Mouse (Mus musculus): ENCODE measurements around the gene Xrcc4. TPM values are rescaled to one million over a fixed set of nuclear protein-coding genes. Genes with fewer than 3 reads are reported as not detected.

Gene Xrcc4
- polyA plus RNA-seq, 1 experiment from 2014 or later: 15.4 TPM

DNA sequence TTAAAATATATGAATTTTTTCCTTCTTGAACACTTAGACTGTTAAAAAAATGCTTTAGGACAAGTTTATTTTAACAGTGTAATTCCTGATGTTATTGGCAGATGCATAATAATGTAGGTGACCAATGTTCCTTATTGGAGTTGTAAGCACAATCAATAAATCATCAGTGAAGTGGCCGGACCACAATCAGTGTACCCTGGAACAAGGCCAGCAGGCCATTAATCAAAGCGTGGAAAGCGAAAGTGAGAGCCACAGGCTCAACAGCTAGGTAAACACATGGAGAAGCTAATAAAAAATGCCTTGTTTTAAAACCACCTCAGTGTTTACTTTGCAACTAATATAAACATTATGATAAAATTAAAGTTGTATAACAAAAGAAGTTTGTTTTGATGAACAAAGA lies 159.9 kb downstream of the Xrcc4 start:
- Histone ChIP-seq H3K4me1 (no peaks in the 10 kb centered on the region), H3K27ac (no peak overlapping the region), H3K36me3 (0 out of 2 replicates have a peak, but pooled peaks cover 3% of the 10 kb centered on the region), H3K9ac (no peak overlapping the region), H3K4me3 (no peak overlapping the region), H3K27me3 (no peaks in the 10 kb centered on the region), H3K9me3 (no peaks in the 10 kb centered on the region), H3K4me2 (no peak overlapping the region)
- WGBS: 61% methylated on average over 3 of the region's 3 CpGs
- ATAC-seq (ENCODE audit: insufficient number of reproducible peaks, insufficient read depth, low FRiP score, low TSS enrichment, low read depth): no peak

- H3K4me1 ChIP-seq: no peaks in the 10 kb centered on the region
- H3K4me3 ChIP-seq: no peak overlapping the region
- no peak overlapping the region for H3K9ac ChIP-seq
- H3K27me3 ChIP-seq: no peaks in the 10 kb centered on the region
- ATAC-seq (ENCODE audit: insufficient number of reproducible peaks, insufficient read depth, low FRiP score, low TSS enrichment, low read depth): no peak
- no peak overlapping the region for H3K27ac ChIP-seq
- WGBS: 93% methylated on average over 3 of the region's 3 CpGs
- no peak overlapping the region for H3K4me2 ChIP-seq
- H3K9me3 ChIP-seq: no peaks in the 10 kb centered on the region
- H3K36me3 ChIP-seq: no peaks in the 10 kb centered on the region
These were observed 170.5 kb downstream of the Xrcc4 start for GRCm38 (mm10) chr13:89918814-89919481.

DNA sequence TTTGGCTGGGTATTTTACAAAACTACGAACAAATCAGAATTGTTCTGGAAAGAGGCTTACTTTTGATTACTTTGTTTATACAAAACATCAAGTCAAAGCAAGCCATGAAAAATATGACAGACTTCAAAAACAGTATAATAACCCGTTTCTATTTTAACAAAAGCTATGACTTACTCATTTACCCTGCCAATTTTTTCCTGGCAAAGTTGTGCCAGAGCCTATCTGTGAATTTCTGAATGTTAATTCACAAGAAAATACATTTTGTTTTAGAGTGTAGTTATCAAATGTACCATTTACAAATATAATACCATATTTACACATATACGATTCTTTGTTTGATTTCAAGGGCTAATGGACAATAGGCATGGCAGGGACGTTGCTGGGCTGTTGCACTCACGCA lies 175.1 kb downstream of the Xrcc4 start:
- Histone ChIP-seq H3K4me3 (no peak overlapping the region), H3K36me3 (no peaks in the 10 kb centered on the region), H3K27ac (no peak overlapping the region), H3K4me2 (no peak overlapping the region), H3K27me3 (no peaks in the 10 kb centered on the region), H3K4me1 (no peaks in the 10 kb centered on the region), H3K9ac (no peak overlapping the region), H3K9me3 (no peaks in the 10 kb centered on the region)
- no peak for ATAC-seq (ENCODE audit: insufficient number of reproducible peaks, insufficient read depth, low FRiP score, low TSS enrichment, low read depth)
- 86% methylated on average over 5 of the region's 5 CpGs for WGBS

DNA sequence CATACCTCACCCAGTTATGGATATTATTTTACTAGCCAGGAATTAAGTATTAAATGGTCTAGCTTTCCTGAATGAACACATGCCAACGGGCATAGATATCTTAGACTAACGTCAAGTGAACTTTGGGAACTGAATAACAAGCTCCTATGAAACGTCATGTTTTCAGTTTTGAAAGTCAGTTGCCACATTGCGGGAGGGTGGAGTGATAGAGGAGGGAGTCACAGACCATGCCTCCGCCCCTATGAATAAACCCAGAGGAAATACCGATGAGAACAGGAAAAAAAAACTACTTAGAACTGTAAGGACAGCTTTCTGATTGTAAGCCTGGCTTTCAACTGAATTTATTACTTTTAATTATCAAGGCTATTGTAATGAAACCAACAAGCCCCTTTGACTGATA lies 175.5 kb downstream of the Xrcc4 start:
- Histone ChIP-seq H3K9ac (no peak overlapping the region), H3K27me3 (no peaks in the 10 kb centered on the region), H3K4me3 (no peak overlapping the region), H3K9me3 (no peaks in the 10 kb centered on the region), H3K4me1 (no peaks in the 10 kb centered on the region), H3K4me2 (no peak overlapping the region), H3K36me3 (no peaks in the 10 kb centered on the region), H3K27ac (no peak overlapping the region)
- no peak for ATAC-seq (ENCODE audit: insufficient number of reproducible peaks, insufficient read depth, low FRiP score, low TSS enrichment, low read depth)
- 82% methylated on average over 6 of the region's 6 CpGs for WGBS

GRCm38 (mm10) chr13:89906120-89906519 lies 183.3 kb downstream of the Xrcc4 start:
- Histone ChIP-seq H3K9ac (no peak overlapping the region), H3K9me3 (no peaks in the 10 kb centered on the region), H3K36me3 (no peaks in the 10 kb centered on the region), H3K4me3 (no peak overlapping the region), H3K27me3 (no peaks in the 10 kb centered on the region), H3K27ac (no peak overlapping the region), H3K4me1 (no peaks in the 10 kb centered on the region), H3K4me2 (no peak overlapping the region)
- WGBS: 46% methylated on average over 2 of the region's 2 CpGs
- no peak for ATAC-seq (ENCODE audit: insufficient number of reproducible peaks, insufficient read depth, low FRiP score, low TSS enrichment, low read depth)

GRCm38 (mm10) chr13:89899066-89899465 lies 190.3 kb downstream of the Xrcc4 start:
- Histone ChIP-seq H3K36me3 (no peaks in the 10 kb centered on the region), H3K27me3 (no peaks in the 10 kb centered on the region), H3K4me3 (no peak overlapping the region), H3K4me2 (no peak overlapping the region), H3K9me3 (no peaks in the 10 kb centered on the region), H3K27ac (no peak overlapping the region), H3K9ac (no peak overlapping the region), H3K4me1 (no peaks in the 10 kb centered on the region)
- no peak for ATAC-seq (ENCODE audit: insufficient number of reproducible peaks, insufficient read depth, low FRiP score, low TSS enrichment, low read depth)
- 93% methylated on average over 4 of the region's 4 CpGs for WGBS

- no peaks in the 10 kb centered on the region for H3K9me3 ChIP-seq
- no peak overlapping the region for H3K4me2 ChIP-seq
- no peak overlapping the region for H3K27ac ChIP-seq
- no peaks in the 10 kb centered on the region for H3K4me1 ChIP-seq
- no peak for ATAC-seq (ENCODE audit: insufficient number of reproducible peaks, insufficient read depth, low FRiP score, low TSS enrichment, low read depth)
- H3K27me3 ChIP-seq: no peaks in the 10 kb centered on the region
- WGBS: 94% methylated on average over 4 of the region's 4 CpGs
- H3K9ac ChIP-seq: no peak overlapping the region
- H3K36me3 ChIP-seq: no peaks in the 10 kb centered on the region
- H3K4me3 ChIP-seq: no peak overlapping the region
These were observed 197.3 kb downstream of the Xrcc4 start for GRCm38 (mm10) chr13:89892140-89892539.

DNA sequence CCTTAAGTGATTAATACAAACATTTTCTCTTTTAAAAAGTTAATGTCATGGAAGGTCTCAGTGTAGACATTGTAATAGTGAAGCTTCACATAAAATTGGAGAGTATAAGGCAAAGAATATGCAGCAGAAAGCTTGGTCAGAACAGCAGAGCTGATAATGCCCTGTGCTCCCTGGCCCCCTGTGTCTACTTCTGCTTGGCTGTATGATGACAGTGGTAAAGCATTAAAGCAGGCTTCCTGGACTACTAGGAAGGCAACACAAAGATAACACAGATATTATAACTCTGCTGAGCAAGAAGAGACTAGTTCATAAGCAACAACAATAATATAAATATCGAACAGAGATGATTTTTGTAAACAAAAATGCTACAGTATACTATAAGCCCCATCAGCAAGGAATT lies 199.2 kb downstream of the Xrcc4 start:
- Histone ChIP-seq H3K9ac (no peak overlapping the region), H3K27me3 (no peaks in the 10 kb centered on the region), H3K36me3 (no peaks in the 10 kb centered on the region), H3K4me3 (no peak overlapping the region), H3K4me2 (no peak overlapping the region), H3K27ac (no peak overlapping the region), H3K4me1 (no peaks in the 10 kb centered on the region), H3K9me3 (no peaks in the 10 kb centered on the region)
- ATAC-seq (ENCODE audit: insufficient number of reproducible peaks, insufficient read depth, low FRiP score, low TSS enrichment, low read depth): no peak
- WGBS: 86% methylated on average over 1 of the region's 1 CpGs

DNA sequence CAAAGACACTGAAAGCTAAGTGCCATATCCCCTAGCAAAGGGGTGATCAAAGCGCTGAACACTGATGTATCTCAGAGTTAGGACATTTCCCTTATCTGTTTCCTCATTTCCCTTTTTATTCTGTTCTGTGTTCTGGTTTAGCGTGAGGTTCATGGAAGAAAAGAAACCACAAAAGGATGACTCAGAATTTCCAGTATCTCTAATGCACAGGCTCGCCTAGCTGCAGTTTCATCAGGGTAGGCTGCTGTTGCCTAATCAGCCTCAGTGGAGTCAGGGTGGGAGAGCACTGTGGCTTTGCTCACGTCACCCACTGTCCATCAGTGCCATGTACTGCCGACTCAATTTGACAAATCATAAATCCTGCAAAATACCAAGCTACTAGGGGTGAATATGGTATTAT lies 200.3 kb downstream of the Xrcc4 start:
- Histone ChIP-seq H3K9me3 (no peaks in the 10 kb centered on the region), H3K4me1 (no peaks in the 10 kb centered on the region), H3K27me3 (no peaks in the 10 kb centered on the region), H3K4me3 (no peak overlapping the region), H3K9ac (no peak overlapping the region), H3K4me2 (no peak overlapping the region), H3K36me3 (no peaks in the 10 kb centered on the region), H3K27ac (no peak overlapping the region)
- no peak for ATAC-seq (ENCODE audit: insufficient number of reproducible peaks, insufficient read depth, low FRiP score, low TSS enrichment, low read depth)
- 71% methylated on average over 5 of the region's 5 CpGs for WGBS

DNA sequence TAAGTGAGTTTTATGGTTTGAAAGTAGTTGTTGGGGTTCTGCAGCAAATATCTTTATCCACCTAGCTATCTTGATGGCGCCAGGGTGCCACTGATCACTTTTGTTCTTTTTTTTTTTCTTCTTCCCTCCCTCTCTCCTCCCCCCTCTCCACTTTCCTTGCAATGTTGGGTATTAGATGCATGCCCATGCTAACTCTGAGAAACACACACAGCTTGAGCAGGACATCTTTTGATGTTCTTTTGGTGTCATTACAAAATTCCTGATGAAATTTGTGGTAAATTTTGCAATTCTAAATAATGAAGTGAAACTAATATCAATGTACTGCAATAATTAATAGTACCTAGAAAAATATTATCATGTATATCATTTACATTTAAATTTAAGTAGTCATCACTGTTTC lies 205.9 kb downstream of the Xrcc4 start:
- Histone ChIP-seq H3K36me3 (no peaks in the 10 kb centered on the region), H3K4me2 (no peak overlapping the region), H3K27ac (no peak overlapping the region), H3K27me3 (no peaks in the 10 kb centered on the region), H3K9me3 (no peaks in the 10 kb centered on the region), H3K4me3 (no peak overlapping the region), H3K4me1 (no peaks in the 10 kb centered on the region), H3K9ac (no peak overlapping the region)
- WGBS: 84% methylated on average over 1 of the region's 1 CpGs
- ATAC-seq (ENCODE audit: insufficient number of reproducible peaks, insufficient read depth, low FRiP score, low TSS enrichment, low read depth): no peak

- whole genome bisulfite sequencing: 47% methylated on average over 2 of the region's 2 CpGs
- Histone ChIP-seq H3K27ac (no peak overlapping the region), H3K27me3 (no peaks in the 10 kb centered on the region), H3K9ac (no peak overlapping the region), H3K9me3 (no peaks in the 10 kb centered on the region), H3K4me1 (no peaks in the 10 kb centered on the region), H3K4me2 (no peak overlapping the region), H3K4me3 (no peak overlapping the region), H3K36me3 (no peaks in the 10 kb centered on the region)
- no peak for ATAC-seq (ENCODE audit: insufficient number of reproducible peaks, insufficient read depth, low FRiP score, low TSS enrichment, low read depth)
These were observed 208.1 kb downstream of the Xrcc4 start for GRCm38 (mm10) chr13:89881281-89881680.

DNA sequence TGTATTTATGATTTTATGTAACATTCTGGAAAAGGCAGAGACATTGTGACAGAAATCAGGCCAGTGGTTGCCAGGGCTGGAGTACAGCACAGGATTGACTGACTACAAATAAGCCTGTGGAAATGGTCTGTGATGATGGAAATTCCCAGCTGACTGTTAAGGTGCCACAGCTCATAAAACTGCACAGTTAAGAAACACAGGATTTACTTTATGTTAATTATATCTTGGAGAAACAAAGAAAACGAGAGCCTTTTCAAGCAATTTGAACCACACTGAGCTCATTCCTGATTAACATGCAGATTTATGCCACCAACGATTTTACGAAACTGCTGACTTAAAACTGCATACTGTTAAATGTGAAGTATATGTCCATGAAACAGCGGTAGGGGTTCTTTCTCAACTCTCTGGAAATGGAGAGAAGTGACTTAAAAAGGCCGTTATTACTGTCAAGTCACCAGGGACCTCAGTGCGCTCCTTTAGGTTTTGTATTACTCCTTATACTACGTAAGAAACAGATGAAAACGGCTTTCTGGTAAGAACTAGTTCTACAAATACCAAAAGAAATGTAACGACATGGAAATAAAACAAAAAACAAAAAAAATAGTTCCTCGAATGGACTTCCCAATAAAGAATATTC lies 210.5 kb downstream of the Xrcc4 start:
- no peak for ATAC-seq (ENCODE audit: insufficient number of reproducible peaks, insufficient read depth, low FRiP score, low TSS enrichment, low read depth)
- WGBS: 77% methylated on average over 10 of the region's 10 CpGs
- no peak overlapping the region for H3K4me2 ChIP-seq

More for the DNA sequence above, 210.5 kb downstream of the Xrcc4 start:
- H3K4me1 ChIP-seq: no peaks in the 10 kb centered on the region
- H3K27ac ChIP-seq: no peak overlapping the region
- H3K4me3 ChIP-seq: no peak overlapping the region
- no peaks in the 10 kb centered on the region for H3K27me3 ChIP-seq
- no peaks in the 10 kb centered on the region for H3K9me3 ChIP-seq
- no peak overlapping the region for H3K9ac ChIP-seq
- H3K36me3 ChIP-seq: no peaks in the 10 kb centered on the region
